Mouse (Mus musculus): ENCODE data around the gene Zscan21. TPM values are rescaled to one million over a fixed set of nuclear protein-coding genes. Genes with fewer than 3 reads are reported as not detected.

Zscan21 gene
- polyA plus RNA-seq, 1 experiment from 2014 or later = 118 TPM

DNA sequence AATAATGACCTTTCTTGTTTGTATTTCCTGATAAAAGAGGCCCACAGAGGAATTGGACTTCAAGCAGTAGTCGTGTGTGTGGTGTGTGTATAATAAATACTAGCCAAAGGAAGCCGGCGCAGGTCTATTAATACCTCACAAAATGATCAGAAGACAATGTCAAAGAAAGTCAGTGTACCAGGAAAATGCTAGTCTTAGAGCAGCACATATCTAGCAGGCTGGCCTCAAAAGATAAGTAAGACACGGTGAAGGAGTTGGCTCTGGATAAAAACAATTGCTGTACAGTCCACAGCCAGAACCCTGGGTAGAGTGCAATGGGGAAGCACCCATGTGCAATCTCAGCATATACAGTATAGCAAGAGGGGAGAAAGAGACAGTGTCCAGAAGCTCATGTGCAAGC is 20.6 kb downstream of the Zscan21 start:
- Histone ChIP-seq H3K4me3 (no peak overlapping the region), H3K27me3 (no peaks in the 10 kb centered on the region), H3K9ac (replicated peaks) (no peak overlapping the region), H3K4me1 (no peaks in the 10 kb centered on the region), H3K9me3 (no peaks in the 10 kb centered on the region), H3K36me3 (peaks cover 44% of the 10 kb centered on the region), H3K27ac (replicated peaks) (no peak overlapping the region), H3K4me2 (replicated peaks) (no peak overlapping the region)
- no peak for ATAC-seq (replicated peaks)
- 91% methylated on average over 4 of the region's 4 CpGs for WGBS

GRCm38 (mm10) chr5:138137935-138138549 is 21.3 kb downstream of the Zscan21 start:
- ATAC-seq (replicated peaks) = 0 out of 2 replicates have a peak, but pooled peaks have one; percentile 48
- 69% methylated on average over 8 of the region's 8 CpGs for WGBS
- no peak overlapping the region for H3K9ac ChIP-seq (replicated peaks)

DNA sequence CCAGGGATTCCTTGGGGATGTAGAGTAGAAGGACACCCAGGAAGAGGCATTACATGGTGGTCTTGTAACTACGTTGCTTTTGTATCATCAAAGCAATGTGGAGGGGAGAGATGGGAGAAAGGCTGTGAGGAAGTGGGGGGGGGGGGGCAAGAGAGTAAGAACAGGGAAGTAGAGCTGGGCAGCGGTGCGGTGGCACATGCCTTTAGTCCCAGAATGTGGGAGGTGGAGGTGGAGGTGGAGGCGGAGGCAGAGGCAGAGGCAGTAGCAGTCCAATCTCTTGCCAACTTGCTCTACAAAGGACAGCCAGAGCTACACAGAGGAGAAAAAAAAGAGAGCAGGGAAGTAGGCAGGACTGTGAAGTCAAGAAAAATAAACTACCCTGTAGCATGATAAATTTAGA is 21.9 kb downstream of the Zscan21 start:
- 90% methylated on average over 4 of the region's 4 CpGs for WGBS
- Histone ChIP-seq H3K9me3 (no peaks in the 10 kb centered on the region), H3K4me3 (no peak overlapping the region), H3K9ac (replicated peaks) (no peak overlapping the region), H3K27ac (replicated peaks) (no peak overlapping the region), H3K36me3 (peaks cover 42% of the 10 kb centered on the region), H3K27me3 (no peaks in the 10 kb centered on the region), H3K4me2 (replicated peaks) (no peak overlapping the region), H3K4me1 (no peaks in the 10 kb centered on the region)
- ATAC-seq (replicated peaks) = no peak

More at GRCm38 (mm10) chr5:138137935-138138549, 21.3 kb downstream of the Zscan21 start:
- Histone ChIP-seq H3K4me2 (replicated peaks) (no peak overlapping the region), H3K27me3 (no peaks in the 10 kb centered on the region), H3K4me3 (no peak overlapping the region), H3K36me3 (peaks cover 42% of the 10 kb centered on the region), H3K9me3 (no peaks in the 10 kb centered on the region), H3K4me1 (no peaks in the 10 kb centered on the region), H3K27ac (replicated peaks) (no peak overlapping the region)

GRCm38 (mm10) chr5:138154390-138154789 is 37.7 kb downstream of the Zscan21 start:
- peak overlapping the region; percentile 96 for H3K9ac ChIP-seq (replicated peaks)
- H3K9me3 ChIP-seq = no peaks in the 10 kb centered on the region
- no peak overlapping the region for H3K27ac ChIP-seq (replicated peaks)
- no peak for ATAC-seq (replicated peaks)
- 83% methylated on average over 3 of the region's 3 CpGs for WGBS
- H3K27me3 ChIP-seq = no peaks in the 10 kb centered on the region
- H3K4me3 ChIP-seq = peak overlapping the region; percentile 86
- H3K4me1 ChIP-seq = peaks cover 10% of the 10 kb centered on the region
- H3K4me2 ChIP-seq (replicated peaks) = peak overlapping the region; percentile 62
- peaks cover 25% of the 10 kb centered on the region for H3K36me3 ChIP-seq

- peak within 1 kb of the TSS; percentile 86 for H3K4me3 ChIP-seq
- H3K36me3 ChIP-seq = peaks cover 22% of the 10 kb centered on the region
- H3K4me2 ChIP-seq (replicated peaks) = peak within 1 kb of the TSS; percentile 62
- peak; percentile 98 for ATAC-seq (replicated peaks)
- WGBS = under 1% methylated on average over 31 of the region's 31 CpGs
- peaks cover 14% of the 10 kb centered on the region for H3K4me1 ChIP-seq
- peak within 1 kb of the TSS; percentile 96 for H3K27ac ChIP-seq (replicated peaks)
- no peaks in the 10 kb centered on the region for H3K27me3 ChIP-seq
- H3K9ac ChIP-seq (replicated peaks) = peak within 1 kb of the TSS; percentile 96
- H3K9me3 ChIP-seq = no peaks in the 10 kb centered on the region
These were observed 38.8 kb downstream of the Zscan21 start, which contains the start of gene Zfp113 for GRCm38 (mm10) chr5:138155443-138155976. Gene Zfp113, minus strand, starts transcription at chr5:138155744.

DNA sequence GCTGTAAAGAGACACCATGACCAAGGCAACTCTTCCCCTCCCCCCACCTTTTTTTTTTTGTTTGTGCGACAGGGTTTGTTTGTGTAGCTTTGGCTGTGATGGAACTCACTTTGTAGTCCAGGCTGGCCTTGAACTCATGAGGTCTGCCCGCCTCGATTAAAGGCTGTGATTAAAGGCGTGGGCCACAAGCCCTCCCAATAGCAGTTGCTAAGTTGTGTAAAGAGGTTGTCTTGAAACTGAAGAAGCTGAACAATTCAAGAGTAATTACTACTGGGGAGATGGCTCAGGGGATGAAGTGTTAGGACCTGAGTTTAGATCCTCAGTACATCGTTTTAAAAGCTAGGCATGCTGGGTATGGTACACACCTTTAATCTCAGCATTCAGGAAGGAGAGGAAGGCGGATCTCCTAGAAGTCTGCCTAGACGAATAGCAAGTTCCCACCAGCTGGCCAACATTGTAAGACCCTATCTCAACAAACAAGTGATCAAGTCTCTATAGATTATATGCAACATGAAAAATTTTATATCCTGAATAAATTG is 43.6 kb downstream of the Zscan21 start:
- Histone ChIP-seq H3K9ac (replicated peaks) (peak overlapping the region; percentile 79), H3K27me3 (no peaks in the 10 kb centered on the region), H3K4me1 (peaks cover 16% of the 10 kb centered on the region), H3K27ac (replicated peaks) (peak overlapping the region; percentile 76), H3K4me3 (peak overlapping the region; percentile 80), H3K4me2 (replicated peaks) (peak overlapping the region; percentile 48), H3K9me3 (no peaks in the 10 kb centered on the region), H3K36me3 (peaks cover 31% of the 10 kb centered on the region)
- whole genome bisulfite sequencing = 69% methylated on average over 7 of the region's 7 CpGs
- 0 out of 2 replicates have a peak, but pooled peaks have one; percentile 1 for ATAC-seq (replicated peaks)

DNA sequence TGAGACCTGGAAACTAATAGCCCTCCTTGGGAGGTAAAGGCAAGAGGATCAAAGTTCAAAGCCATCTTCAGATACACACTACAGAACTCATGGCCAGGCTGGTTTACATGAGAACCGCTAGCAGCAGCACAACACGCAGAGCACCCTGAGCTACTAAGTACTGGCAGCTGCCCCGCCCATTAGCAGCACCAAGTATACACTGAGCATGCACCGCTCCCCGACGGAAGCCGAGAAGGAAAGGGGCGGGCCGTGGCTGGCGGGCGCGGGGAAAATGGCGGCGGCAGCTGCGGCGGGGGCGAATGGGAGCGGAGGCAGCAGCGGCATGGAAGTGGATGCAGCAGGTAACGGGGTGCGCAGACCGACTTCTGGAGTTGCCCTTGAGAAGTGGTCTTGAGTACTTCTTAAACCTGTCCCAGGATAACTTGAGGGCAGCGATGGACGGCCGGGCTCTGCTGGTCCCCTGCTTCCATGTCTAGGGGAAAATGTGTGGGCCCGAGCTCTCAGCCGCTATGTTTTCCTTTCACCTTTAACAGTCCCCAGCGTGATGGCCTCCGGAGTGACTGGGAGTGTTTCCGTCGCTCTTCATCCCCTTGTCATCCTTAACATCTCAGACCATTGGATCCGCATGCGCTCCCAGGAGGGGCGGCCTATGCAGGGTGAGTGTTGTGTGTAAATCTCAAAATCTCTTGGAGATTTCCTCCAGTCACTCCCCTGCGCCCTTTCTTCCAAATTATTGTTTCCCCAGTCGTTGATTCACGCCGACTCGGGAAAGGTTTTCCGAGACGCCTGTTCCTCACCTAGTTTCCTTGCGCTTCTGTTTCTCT is 44.4 kb downstream of the Zscan21 start, which contains the start of gene Cops6:
TSS of gene Cops6 (plus strand) at position 230 of the 824 bp plus-strand sequence.
- no peaks in the 10 kb centered on the region for H3K27me3 ChIP-seq
- peak; percentile 97 for ATAC-seq (replicated peaks)
- peaks cover 16% of the 10 kb centered on the region for H3K4me1 ChIP-seq
- WGBS = 1% methylated on average over 42 of the region's 42 CpGs
- peak within 1 kb of the TSS; percentile 79 for H3K9ac ChIP-seq (replicated peaks)
- H3K4me2 ChIP-seq (replicated peaks) = peak within 1 kb of the TSS; percentile 48
- H3K9me3 ChIP-seq = no peaks in the 10 kb centered on the region
- peak within 1 kb of the TSS; percentile 80 for H3K4me3 ChIP-seq
- H3K36me3 ChIP-seq = peaks cover 39% of the 10 kb centered on the region
- H3K27ac ChIP-seq (replicated peaks) = peak within 1 kb of the TSS; percentile 76

DNA sequence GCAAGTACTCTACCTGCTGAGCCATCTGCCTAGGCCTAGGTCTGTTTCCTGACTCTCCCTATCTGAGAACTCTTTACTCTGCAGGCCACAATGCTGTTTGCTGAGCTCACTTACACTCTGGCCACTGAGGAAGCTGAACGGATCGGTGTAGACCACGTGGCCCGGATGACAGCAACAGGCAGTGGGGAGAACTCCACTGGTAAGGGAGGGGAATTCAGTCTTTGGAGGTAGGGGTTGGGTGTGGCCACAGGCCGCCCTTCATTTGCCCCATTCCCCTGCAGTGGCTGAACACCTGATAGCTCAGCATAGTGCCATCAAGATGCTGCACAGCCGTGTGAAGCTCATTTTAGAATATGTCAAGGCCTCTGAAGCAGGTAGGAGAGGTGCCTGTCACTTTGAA is 46.3 kb downstream of the Zscan21 start:
- ATAC-seq (replicated peaks) = no peak
- no peak overlapping the region for H3K4me2 ChIP-seq (replicated peaks)
- peaks cover 16% of the 10 kb centered on the region for H3K4me1 ChIP-seq
- no peak overlapping the region for H3K4me3 ChIP-seq
- no peak overlapping the region for H3K9ac ChIP-seq (replicated peaks)
- WGBS = 69% methylated on average over 6 of the region's 6 CpGs
- H3K27me3 ChIP-seq = no peaks in the 10 kb centered on the region
- no peaks in the 10 kb centered on the region for H3K9me3 ChIP-seq
- H3K27ac ChIP-seq (replicated peaks) = no peak overlapping the region
- H3K36me3 ChIP-seq = peaks cover 59% of the 10 kb centered on the region

DNA sequence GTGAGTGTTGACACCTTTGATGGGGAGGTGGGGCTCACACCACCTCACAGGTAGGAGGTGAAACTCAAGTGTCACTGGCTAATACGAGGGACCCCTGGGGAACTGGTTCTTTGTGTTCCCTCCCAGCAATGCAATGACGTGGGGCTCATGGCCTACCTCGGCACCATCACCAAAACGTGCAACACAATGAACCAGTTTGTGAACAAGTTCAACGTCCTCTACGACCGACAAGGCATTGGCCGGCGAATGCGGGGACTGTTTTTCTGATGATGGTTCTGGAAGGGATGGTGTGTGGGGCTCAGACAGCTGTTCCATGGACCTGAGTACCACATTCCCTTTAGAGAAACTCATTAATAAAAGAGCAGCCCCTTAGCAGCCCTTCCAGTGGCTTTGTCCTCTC is 46.9 kb downstream of the Zscan21 start:
- no peak overlapping the region for H3K27ac ChIP-seq (replicated peaks)
- H3K27me3 ChIP-seq = no peaks in the 10 kb centered on the region
- H3K4me2 ChIP-seq (replicated peaks) = no peak overlapping the region
- no peaks in the 10 kb centered on the region for H3K9me3 ChIP-seq
- H3K4me3 ChIP-seq = no peak overlapping the region
- peaks cover 16% of the 10 kb centered on the region for H3K4me1 ChIP-seq
- no peak for ATAC-seq (replicated peaks)
- H3K9ac ChIP-seq (replicated peaks) = no peak overlapping the region
- H3K36me3 ChIP-seq = peaks cover 64% of the 10 kb centered on the region
- 58% methylated on average over 10 of the region's 10 CpGs for WGBS

- Histone ChIP-seq H3K4me1 (peaks cover 27% of the 10 kb centered on the region), H3K9ac (replicated peaks) (no peak overlapping the region), H3K27ac (replicated peaks) (no peak overlapping the region), H3K27me3 (no peaks in the 10 kb centered on the region), H3K4me3 (no peak overlapping the region), H3K9me3 (no peaks in the 10 kb centered on the region), H3K4me2 (replicated peaks) (no peak overlapping the region), H3K36me3 (peaks cover 76% of the 10 kb centered on the region)
- ATAC-seq (replicated peaks) = no peak
- WGBS = 87% methylated on average over 8 of the region's 8 CpGs
These were observed 48.9 kb downstream of the Zscan21 start for GRCm38 (mm10) chr5:138165594-138165993.

- peak overlapping the region; percentile 85 for H3K4me2 ChIP-seq (replicated peaks)
- under 1% methylated on average over 47 of the region's 47 CpGs for WGBS
- ATAC-seq (replicated peaks) = peak; percentile 81
- peak overlapping the region; percentile 83 for H3K4me3 ChIP-seq
- H3K4me1 ChIP-seq = peaks cover 31% of the 10 kb centered on the region
- H3K27ac ChIP-seq (replicated peaks) = peak overlapping the region; percentile 98
- no peaks in the 10 kb centered on the region for H3K9me3 ChIP-seq
- no peaks in the 10 kb centered on the region for H3K27me3 ChIP-seq
- H3K9ac ChIP-seq (replicated peaks) = peak overlapping the region; percentile 79
- peaks cover 49% of the 10 kb centered on the region for H3K36me3 ChIP-seq
These were observed 54.3 kb downstream of the Zscan21 start for GRCm38 (mm10) chr5:138170936-138171561.

Measured in forebrain, embryonic 15.5 days (tissue).